In the genomic region with DNA sequence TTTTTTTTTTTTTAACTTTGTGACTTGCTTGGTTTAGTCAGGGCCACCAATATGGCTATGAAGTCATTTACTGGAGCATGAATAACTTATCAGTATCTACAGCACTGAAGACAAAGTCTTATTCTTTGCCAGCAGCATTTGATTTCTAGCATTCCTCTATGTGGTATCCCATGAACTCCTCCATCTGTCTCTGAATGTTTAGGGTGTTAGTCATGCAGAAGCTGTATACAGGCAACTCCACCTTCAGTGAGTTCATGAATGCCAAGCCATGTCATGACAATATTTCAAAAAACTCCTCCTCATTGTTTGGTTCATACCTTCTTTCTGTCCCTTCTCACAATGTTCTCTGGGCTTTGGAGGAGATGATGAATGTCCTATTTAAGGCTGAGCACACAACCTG, we compare ENCODE assay signal across 23 mouse cellular contexts.
"Had no signal": no experiment of that assay in that cellular context is flagged by ENCODE, and none has a peak within 500 bp of the region (broad histone marks: within the 10 kb centered on the region; RNA-seq: fewer than 3 reads in every experiment).

No protein-coding gene starts in this region.

- DNase-seq: gastrocnemius, postnatal 14 days; heart, adult 18-20 months; heart, postnatal 10 days; heart, postnatal 4 days; kidney, adult 18-20 months; kidney, adult 8-10 months; kidney, postnatal 10 days; kidney, postnatal 25 days; kidney, postnatal 4 days; layer of hippocampus, adult 9-11 months; layer of hippocampus, postnatal 36 days had no signal

- H3K36me3 ChIP-seq: heart, embryonic 10.5 days; heart, embryonic 12.5 days; hindbrain, embryonic 10.5 days; hindbrain, embryonic 12.5 days; intestine, embryonic 15.5 days; limb, embryonic 13.5 days; limb, embryonic 15.5 days; liver, embryonic 12.5 days had no signal

- ATAC-seq: hindbrain, embryonic 16.5 days; inflammation-experienced regulatory T-cells, adult 6 months; intestine, embryonic 15.5 days; intestine, postnatal 0 days; liver, embryonic 12.5 days had no signal

- H3K27me3 ChIP-seq: heart, embryonic 12.5 days; hindbrain, embryonic 12.5 days; intestine, embryonic 15.5 days; limb, embryonic 13.5 days; limb, embryonic 15.5 days; liver, embryonic 12.5 days had no signal

- H3K4me3 ChIP-seq: heart, embryonic 10.5 days; heart, embryonic 12.5 days; hindbrain, embryonic 10.5 days; hindbrain, embryonic 12.5 days; intestine, embryonic 15.5 days; layer of hippocampus, adult 2 months; limb, embryonic 13.5 days; limb, embryonic 15.5 days; liver, embryonic 12.5 days had no signal
